Mouse (Mus musculus): ENCODE results near the gene Ccdc182.

DNA sequence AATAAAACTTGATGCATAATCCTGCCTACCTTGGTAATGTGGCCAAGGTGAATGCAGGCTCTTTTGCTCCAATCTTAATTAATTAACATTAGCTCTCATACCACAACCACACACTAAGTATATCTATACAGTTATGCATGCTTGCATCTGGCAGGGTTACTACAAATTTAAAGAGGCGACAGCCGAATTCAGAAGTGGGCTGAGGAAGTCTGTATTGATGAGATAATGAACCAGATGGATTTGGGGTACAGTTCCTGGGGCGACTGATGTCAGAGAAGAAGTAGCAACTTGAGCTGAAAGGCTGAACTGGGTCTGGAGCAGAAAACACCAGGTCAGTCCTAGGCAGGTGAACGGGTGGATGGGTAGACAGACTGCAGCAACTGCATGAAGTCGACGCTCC is 11.9 kb downstream of the Ccdc182 start:
- TF ChIP-seq EP300 (optimal IDR thresholded peaks at IDR 0.05): no peak
- no peak for TF ChIP-seq CTCF (IDR thresholded peaks at IDR 0.05; ENCODE audit: low read depth)

Data from stomach, postnatal 0 days (tissue).